Mouse (Mus musculus): Measurements from ENCODE around the gene Trim61. TPM values are rescaled to one million over a fixed set of nuclear protein-coding genes. Genes with fewer than 3 reads are reported as not detected.
"Not testable (repeated sequence)": the region's sequence is repeated elsewhere in the genome, so short reads cannot be mapped to it uniquely, and the experiment has no call there.

Gene Trim61
- polyA plus RNA-seq, 1 experiment from 2014 or later, result 0.12 TPM

DNA sequence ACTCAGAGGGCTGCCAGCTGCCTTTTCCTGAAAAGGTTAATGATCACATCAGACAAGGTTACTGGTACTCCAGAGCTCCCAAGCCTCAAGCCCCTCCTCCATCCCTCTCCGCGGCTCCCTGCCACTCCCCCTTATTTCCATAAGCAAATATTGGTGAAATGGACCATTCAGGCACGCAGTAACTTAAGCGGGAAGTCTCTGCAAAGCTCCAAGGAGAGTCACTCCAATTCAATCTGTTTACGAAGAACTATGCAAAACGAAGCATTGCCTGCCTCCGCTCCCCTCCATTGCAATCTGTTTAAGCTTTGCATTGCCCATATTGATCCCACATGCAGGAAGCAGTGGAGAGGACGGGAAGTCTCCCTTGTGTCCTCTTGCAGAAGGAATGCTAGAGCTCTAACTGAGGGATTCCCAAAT is 18.8 kb upstream of the Trim61 start, which contains the start of gene Apela:
Gene Apela (minus strand): TSS at position 220 of the 417 bp plus-strand sequence.
- WGBS, result under 1% methylated on average over 8 of the region's 8 CpGs
- Histone ChIP-seq H3K36me3 (no peaks in the 10 kb centered on the region), H3K4me3 (peak within 1 kb of the TSS; percentile 49), H3K27ac (replicated peaks) (no peak within 1 kb of the TSS; the same call in 1 of the 2 replicates), H3K4me2 (peak within 1 kb of the TSS; percentile 80), H3K9ac (peak within 1 kb of the TSS; percentile 66), H3K9me3 (no peaks in the 10 kb centered on the region), H3K4me1 (peaks cover 15% of the 10 kb centered on the region), H3K27me3 (replicated peaks) (no peaks in the 10 kb centered on the region)
- no peak; the same call in 1 of the 2 replicates for ATAC-seq (ENCODE audit: extremely low read depth, insufficient number of reproducible peaks, low FRiP score, low TSS enrichment)

DNA sequence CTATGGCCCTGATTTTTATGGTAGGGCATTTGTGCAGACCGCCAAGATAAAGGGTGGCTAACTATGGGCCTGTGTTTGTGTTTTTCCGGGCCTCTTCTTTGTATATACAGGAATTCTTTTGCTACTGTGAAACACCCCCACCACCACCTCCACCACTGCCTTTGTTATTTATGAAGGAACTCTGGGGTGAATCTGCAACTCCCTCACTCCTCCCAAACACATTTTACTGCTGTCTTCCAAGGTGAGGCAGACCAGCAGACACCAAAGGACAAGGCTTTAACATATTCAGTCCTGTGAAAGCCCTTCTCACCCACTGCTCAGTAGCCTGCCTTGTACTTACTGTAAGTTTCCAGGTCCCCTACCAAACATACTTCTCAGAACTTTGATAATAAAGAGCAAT is 15.8 kb upstream of the Trim61 start:
- no peak for ATAC-seq (ENCODE audit: extremely low read depth, insufficient number of reproducible peaks, low FRiP score, low TSS enrichment)
- H3K9me3 ChIP-seq, result no peaks in the 10 kb centered on the region
- no peaks in the 10 kb centered on the region for H3K27me3 ChIP-seq (replicated peaks)
- no peak overlapping the region for H3K27ac ChIP-seq (replicated peaks)
- no peaks in the 10 kb centered on the region for H3K36me3 ChIP-seq
- no peak overlapping the region for H3K4me3 ChIP-seq
- no peak overlapping the region for H3K9ac ChIP-seq
- peaks cover 15% of the 10 kb centered on the region for H3K4me1 ChIP-seq
- WGBS, result 58% methylated on average over 2 of the region's 2 CpGs
- no peak overlapping the region for H3K4me2 ChIP-seq

DNA sequence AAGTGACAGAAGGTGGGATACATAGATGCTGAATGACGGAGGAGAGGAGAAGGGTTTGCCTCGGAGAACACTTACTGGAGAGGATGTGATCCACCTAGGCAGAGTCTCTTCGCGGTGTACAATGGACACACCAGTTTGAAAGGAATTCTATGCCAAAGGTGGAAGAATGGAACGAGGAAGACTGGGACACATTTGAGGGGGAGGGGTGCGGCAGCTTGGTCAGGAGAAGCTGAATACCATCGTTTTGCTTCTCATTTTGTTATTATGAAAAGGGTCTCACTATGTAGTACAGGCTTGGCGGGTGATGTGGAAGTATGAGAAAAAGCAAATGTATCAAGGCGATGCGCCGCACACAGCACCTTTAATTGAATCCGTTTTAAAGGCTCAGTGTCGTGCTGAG is 14.7 kb upstream of the Trim61 start:
- Histone ChIP-seq H3K27ac (replicated peaks) (no peak overlapping the region), H3K9ac (no peak overlapping the region), H3K36me3 (no peaks in the 10 kb centered on the region), H3K4me3 (no peak overlapping the region), H3K4me2 (no peak overlapping the region), H3K4me1 (peaks cover 15% of the 10 kb centered on the region), H3K27me3 (replicated peaks) (no peaks in the 10 kb centered on the region), H3K9me3 (no peaks in the 10 kb centered on the region)
- no peak for ATAC-seq (ENCODE audit: extremely low read depth, insufficient number of reproducible peaks, low FRiP score, low TSS enrichment)
- 78% methylated on average over 13 of the region's 13 CpGs for WGBS

DNA sequence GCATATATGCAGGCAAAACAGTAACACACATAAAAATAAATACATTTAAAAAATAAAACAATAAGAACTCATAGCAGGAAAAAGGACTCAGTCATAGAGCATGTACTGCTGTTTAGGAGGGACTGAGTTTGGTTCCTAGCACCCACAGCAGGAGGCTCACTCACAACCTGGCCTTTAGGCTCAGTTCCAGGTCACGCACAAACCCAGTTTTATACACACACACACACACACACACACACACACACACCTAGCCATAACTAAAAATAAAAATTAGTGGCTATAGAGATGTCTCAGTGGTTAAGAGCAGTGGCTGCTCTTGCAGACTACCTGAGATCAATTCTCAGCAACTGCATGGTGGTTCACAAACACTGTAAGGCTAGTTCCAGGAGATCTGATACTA is 13.8 kb upstream of the Trim61 start:
- Histone ChIP-seq H3K9me3 (no peaks in the 10 kb centered on the region), H3K27me3 (replicated peaks) (no peaks in the 10 kb centered on the region), H3K4me1 (peaks cover 9% of the 10 kb centered on the region; the same call in 1 of the 2 replicates), H3K36me3 (no peaks in the 10 kb centered on the region), H3K4me2 (no peak overlapping the region), H3K4me3 (no peak overlapping the region), H3K27ac (replicated peaks) (no peak overlapping the region), H3K9ac (no peak overlapping the region)
- WGBS, result 93% methylated on average over 1 of the region's 1 CpGs
- no peak for ATAC-seq (ENCODE audit: extremely low read depth, insufficient number of reproducible peaks, low FRiP score, low TSS enrichment)

DNA sequence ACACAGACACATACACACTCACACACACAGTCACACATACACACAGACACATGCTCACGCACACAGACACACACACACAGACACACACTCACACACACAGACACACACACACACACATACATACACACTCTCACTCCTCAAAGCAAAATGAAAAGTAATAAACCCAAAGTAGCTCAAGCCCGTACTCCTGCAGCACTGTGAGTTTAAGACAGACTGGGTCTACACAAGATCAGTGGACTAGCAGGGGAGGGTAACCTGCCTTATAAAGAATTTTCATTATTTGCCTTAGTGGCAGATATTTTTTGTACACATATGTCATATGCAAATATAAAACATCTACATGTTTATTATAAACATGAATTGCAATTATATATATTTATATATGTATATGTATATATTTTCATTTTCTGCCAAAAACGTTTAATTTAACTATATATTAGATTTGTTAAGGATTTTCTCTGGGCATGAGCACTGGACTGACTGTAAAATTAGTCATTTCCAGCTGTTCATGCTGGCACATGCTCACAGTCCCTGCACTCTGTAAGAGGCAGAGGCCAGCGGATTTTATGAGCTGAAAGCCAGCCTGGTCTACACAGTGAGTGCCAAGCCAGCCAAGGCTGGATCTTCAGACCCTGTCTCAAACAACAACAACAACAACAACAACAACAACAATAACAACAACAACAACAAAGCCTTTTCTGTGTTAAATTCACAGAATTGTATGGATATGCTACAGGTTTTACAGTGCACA is 12.6 kb upstream of the Trim61 start:
- 69% methylated on average over 4 of the region's 4 CpGs for WGBS
- Histone ChIP-seq H3K9me3 (no peaks in the 10 kb centered on the region), H3K36me3 (no peaks in the 10 kb centered on the region), H3K9ac (no peak overlapping the region), H3K4me3 (no peak overlapping the region), H3K27ac (replicated peaks) (no peak overlapping the region), H3K4me1 (peaks cover 3% of the 10 kb centered on the region; the same call in 1 of the 2 replicates), H3K4me2 (no peak overlapping the region), H3K27me3 (replicated peaks) (no peaks in the 10 kb centered on the region)
- no peak for ATAC-seq (ENCODE audit: extremely low read depth, insufficient number of reproducible peaks, low FRiP score, low TSS enrichment)

DNA sequence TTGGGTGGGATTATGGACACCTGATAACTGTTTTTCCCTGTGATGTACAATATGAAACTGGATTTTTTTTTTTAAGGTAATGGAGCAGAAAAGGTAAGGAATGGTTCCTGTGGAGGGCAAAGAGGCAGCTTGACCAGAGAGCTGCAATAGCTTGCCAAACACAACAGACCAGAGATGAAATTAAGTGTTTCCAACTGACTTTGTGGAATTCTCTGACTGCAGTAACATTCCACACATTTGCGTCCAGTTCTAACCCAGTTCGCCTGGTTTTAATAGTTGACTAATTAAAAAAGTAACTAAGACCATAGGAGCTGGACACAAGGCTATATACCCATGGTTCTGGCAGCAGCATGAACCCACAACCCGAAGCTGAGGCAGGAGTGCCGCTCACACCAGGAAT is 11.5 kb upstream of the Trim61 start:
- ATAC-seq (ENCODE audit: extremely low read depth, insufficient number of reproducible peaks, low FRiP score, low TSS enrichment), result no peak
- no peaks in the 10 kb centered on the region for H3K27me3 ChIP-seq (replicated peaks)
- no peaks in the 10 kb centered on the region for H3K9me3 ChIP-seq
- no peak overlapping the region for H3K4me3 ChIP-seq
- H3K27ac ChIP-seq (replicated peaks), result no peak overlapping the region
- H3K36me3 ChIP-seq, result no peaks in the 10 kb centered on the region
- H3K9ac ChIP-seq, result no peak overlapping the region
- WGBS, result 73% methylated on average over 4 of the region's 4 CpGs
- no peak overlapping the region for H3K4me2 ChIP-seq
- H3K4me1 ChIP-seq, result no peaks in the 10 kb centered on the region

DNA sequence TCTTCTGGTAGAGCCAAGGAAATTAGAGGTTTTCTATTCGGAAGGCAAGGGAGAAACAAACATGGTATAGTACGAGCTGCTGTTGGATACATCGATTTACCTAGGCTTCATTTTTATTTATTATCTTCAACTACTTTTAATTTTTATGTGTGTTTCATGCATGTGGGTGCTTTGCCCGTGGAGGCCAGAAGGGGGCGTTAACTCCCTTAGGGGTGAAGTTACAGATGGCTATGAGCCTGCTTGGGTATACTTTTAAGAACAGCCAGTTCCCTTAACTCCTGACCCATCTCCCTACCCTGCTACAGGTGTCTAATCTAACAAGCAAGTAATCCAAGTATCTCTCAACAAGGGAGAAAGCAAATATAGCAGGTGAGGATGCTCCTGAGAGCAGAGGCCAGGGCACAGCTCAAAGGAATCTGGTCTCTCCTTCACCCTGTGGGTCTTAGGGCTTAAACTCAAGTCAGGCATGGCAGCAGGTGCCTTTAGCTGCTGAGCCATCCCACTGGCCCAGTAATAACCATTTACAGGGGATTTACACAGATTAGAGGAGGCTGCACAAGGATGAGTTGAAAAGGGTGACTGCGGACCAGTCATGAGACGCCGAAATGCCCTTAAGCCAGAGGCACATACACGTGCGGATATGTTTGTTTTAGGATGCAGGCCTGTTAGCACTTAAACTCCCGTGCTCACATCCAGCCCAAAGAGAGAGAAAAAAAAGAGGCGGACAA is 10.8 kb upstream of the Trim61 start:
- Histone ChIP-seq H3K36me3 (no peaks in the 10 kb centered on the region), H3K27ac (replicated peaks) (no peak overlapping the region), H3K4me2 (no peak overlapping the region), H3K4me1 (no peaks in the 10 kb centered on the region), H3K4me3 (no peak overlapping the region), H3K9me3 (no peaks in the 10 kb centered on the region), H3K27me3 (replicated peaks) (no peaks in the 10 kb centered on the region), H3K9ac (no peak overlapping the region)
- ATAC-seq (ENCODE audit: extremely low read depth, insufficient number of reproducible peaks, low FRiP score, low TSS enrichment), result no peak
- WGBS, result 71% methylated on average over 12 of the region's 12 CpGs

DNA sequence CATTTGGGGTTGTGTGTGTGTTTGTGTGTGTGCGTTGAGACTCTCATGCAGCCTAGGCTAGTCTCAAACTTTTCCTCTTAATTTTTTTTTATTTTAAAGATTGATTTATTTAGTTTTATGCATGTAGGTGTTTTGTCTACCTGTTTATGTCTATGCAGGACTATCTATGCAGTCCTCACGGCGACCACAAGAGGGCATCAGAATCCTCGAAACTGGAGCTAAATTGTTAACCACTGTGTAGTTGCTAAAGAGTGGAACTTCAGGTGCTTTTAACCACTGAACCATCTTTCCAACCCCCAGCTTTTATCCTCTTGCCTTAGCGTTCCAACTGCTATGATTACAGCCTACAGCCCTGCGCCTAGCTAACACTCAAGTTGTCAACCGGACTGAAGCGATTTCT is 4.2 kb upstream of the Trim61 start:
- WGBS, result 40% methylated on average over 8 of the region's 8 CpGs
- Histone ChIP-seq H3K27ac (replicated peaks) (no peak overlapping the region), H3K36me3 (no peaks in the 10 kb centered on the region), H3K4me2 (no peak overlapping the region), H3K27me3 (replicated peaks) (no peaks in the 10 kb centered on the region), H3K9me3 (no peaks in the 10 kb centered on the region), H3K4me1 (no peaks in the 10 kb centered on the region), H3K9ac (no peak overlapping the region), H3K4me3 (no peak overlapping the region)
- ATAC-seq (ENCODE audit: extremely low read depth, insufficient number of reproducible peaks, low FRiP score, low TSS enrichment), result no peak

DNA sequence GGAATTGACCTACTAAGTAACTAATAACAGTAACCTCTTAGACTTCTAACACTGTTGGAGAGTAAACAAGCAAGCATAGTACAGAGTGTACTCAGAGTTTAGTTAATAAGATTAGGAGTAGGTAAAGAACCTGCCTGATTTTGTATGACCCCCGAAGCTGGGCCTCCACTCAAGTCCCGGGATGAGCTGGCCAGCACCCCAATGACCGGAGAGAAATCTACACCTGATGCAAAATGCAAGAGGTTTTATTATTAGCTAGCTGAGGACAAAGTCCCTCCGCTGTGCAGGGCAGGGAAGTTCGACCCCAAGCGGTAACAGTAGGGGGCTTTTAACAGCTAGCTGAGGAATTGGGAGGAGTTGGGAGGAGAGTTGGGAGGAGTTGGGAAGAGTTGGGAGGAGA is 10.7 kb downstream of the Trim61 start:
- H3K4me3 ChIP-seq; H3K4me2 ChIP-seq; H3K9ac ChIP-seq; H3K9me3 ChIP-seq; H3K27me3 ChIP-seq (replicated peaks); H3K27ac ChIP-seq (replicated peaks); ATAC-seq (ENCODE audit: extremely low read depth, insufficient number of reproducible peaks, low FRiP score, low TSS enrichment); H3K4me1 ChIP-seq; H3K36me3 ChIP-seq: not testable (repeated sequence)
- WGBS, result 67% methylated on average over 6 of the region's 6 CpGs

DNA sequence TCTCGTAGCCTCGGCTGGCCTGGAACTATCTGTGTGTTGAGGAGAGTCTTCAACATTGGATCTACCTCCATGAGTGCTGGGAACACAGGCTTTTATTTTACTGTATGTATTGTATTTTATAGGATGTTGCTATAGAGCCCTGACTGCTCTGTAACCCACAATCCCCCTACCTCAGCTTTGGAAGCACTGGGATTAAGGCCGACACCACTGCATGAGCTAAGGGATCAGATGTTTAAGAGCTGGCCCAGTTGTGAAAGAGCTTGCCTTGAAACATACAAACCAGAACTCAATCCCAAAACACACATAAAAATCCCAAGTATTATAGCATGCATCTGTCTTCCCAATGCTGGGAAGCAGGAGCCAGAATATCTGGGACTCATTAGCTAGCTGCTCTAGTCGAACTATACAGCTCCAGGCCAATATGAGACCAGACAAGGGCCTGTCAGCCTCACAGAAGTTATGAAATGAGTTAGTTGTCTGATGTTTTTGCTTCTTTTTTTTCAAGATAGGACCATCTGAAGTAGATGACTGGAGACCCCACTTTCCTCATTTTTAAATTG is 19.4 kb downstream of the Trim61 start:
- ATAC-seq (ENCODE audit: extremely low read depth, insufficient number of reproducible peaks, low FRiP score, low TSS enrichment), result no peak

DNA sequence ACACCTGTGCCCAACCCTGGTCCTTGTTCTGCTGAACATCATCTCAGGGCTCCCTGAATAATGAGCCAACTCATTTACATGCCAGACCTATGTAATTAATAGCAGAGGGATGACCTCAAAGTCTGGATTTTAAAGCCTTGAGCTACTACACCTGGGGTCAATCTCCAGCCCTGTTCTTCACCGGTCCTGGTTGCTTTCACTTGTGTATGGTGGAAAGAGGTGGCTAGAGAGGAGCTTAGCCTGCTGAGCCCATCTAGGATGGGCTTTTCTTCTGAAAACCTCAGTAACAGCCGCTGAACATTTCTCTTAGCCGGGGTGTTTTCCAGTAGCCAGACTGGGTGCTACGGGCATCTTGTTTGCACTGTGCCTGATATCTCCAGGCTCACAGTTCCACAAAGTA is 30.6 kb downstream of the Trim61 start, which contains the start of gene Trim75:
Gene Trim75 (minus strand): TSS at position 101 of the 400 bp plus-strand sequence.
- Histone ChIP-seq H3K4me2 (no peak within 1 kb of the TSS), H3K4me3 (no peak within 1 kb of the TSS), H3K9me3 (peaks cover 8% of the 10 kb centered on the region; the same call in 1 of the 2 replicates), H3K9ac (no peak within 1 kb of the TSS), H3K4me1 (no peaks in the 10 kb centered on the region), H3K27ac (replicated peaks) (no peak within 1 kb of the TSS), H3K27me3 (replicated peaks) (no peaks in the 10 kb centered on the region), H3K36me3 (no peaks in the 10 kb centered on the region)
- 79% methylated on average over 4 of the region's 4 CpGs for WGBS
- ATAC-seq (ENCODE audit: extremely low read depth, insufficient number of reproducible peaks, low FRiP score, low TSS enrichment), result no peak

More for the DNA sequence above, 19.4 kb downstream of the Trim61 start:
- WGBS, result 75% methylated on average over 4 of the region's 4 CpGs
- Histone ChIP-seq H3K9ac (no peak overlapping the region), H3K27ac (replicated peaks) (no peak overlapping the region), H3K36me3 (no peaks in the 10 kb centered on the region), H3K4me3 (no peak overlapping the region), H3K9me3 (no peaks in the 10 kb centered on the region), H3K27me3 (replicated peaks) (no peaks in the 10 kb centered on the region), H3K4me2 (no peak overlapping the region), H3K4me1 (no peaks in the 10 kb centered on the region)

Measured in heart, embryonic 13.5 days (tissue).